Mouse (Mus musculus): ENCODE data around the gene Tdrd12.
"Not testable (repeated sequence)": the region's sequence is repeated elsewhere in the genome, so short reads cannot be mapped to it uniquely, and the experiment has no call there.

- not testable (repeated sequence) for TF ChIP-seq CTCF (conservative IDR thresholded peaks at IDR 0.05; ENCODE audit: insufficient read depth, insufficient read length, low read depth, low read length); POLR2A (IDR thresholded peaks at IDR 0.05; ENCODE audit: low read depth, low read length)
These were observed 7.0 kb downstream of the Tdrd12 start for GRCm38 (mm10) chr7:35530544-35530943.
